Mouse (Mus musculus): ENCODE measurements around the gene Abcb8. TPM values are rescaled to one million over a fixed set of nuclear protein-coding genes. Genes with fewer than 3 reads are reported as not detected.

Abcb8 gene
- polyA plus RNA-seq, 1 experiment from 2014 or later: 53.6 TPM

- Histone ChIP-seq H3K4me1 (peaks cover 24% of the 10 kb centered on the region), H3K9me3 (no peaks in the 10 kb centered on the region), H3K27ac (replicated peaks) (no peak overlapping the region), H3K27me3 (replicated peaks; ENCODE audit: low read depth, poor library complexity, severe bottlenecking) (no peaks in the 10 kb centered on the region), H3K4me3 (no peak overlapping the region), H3K36me3 (replicated peaks) (no peaks in the 10 kb centered on the region)
- 83% methylated on average over 6 of the region's 6 CpGs for WGBS
- no peak for DNase-seq (ENCODE audit: low spot score)
These were observed 19.2 kb upstream of the Abcb8 start for GRCm38 (mm10) chr5:24374216-24374615.

- WGBS: 86% methylated on average over 7 of the region's 7 CpGs
- Histone ChIP-seq H3K36me3 (replicated peaks) (no peaks in the 10 kb centered on the region), H3K27me3 (replicated peaks; ENCODE audit: low read depth, poor library complexity, severe bottlenecking) (no peaks in the 10 kb centered on the region), H3K27ac (replicated peaks) (no peak overlapping the region), H3K4me1 (peaks cover 24% of the 10 kb centered on the region), H3K9me3 (no peaks in the 10 kb centered on the region), H3K4me3 (no peak overlapping the region)
- no peak for DNase-seq (ENCODE audit: low spot score)
These were observed 18.7 kb upstream of the Abcb8 start for GRCm38 (mm10) chr5:24374666-24375328.

- Histone ChIP-seq H3K27me3 (replicated peaks; ENCODE audit: low read depth, poor library complexity, severe bottlenecking) (no peaks in the 10 kb centered on the region), H3K27ac (replicated peaks) (no peak overlapping the region), H3K36me3 (replicated peaks) (no peaks in the 10 kb centered on the region), H3K4me3 (no peak overlapping the region), H3K9me3 (no peaks in the 10 kb centered on the region), H3K4me1 (peaks cover 34% of the 10 kb centered on the region)
- DNase-seq (ENCODE audit: low spot score): no peak
- WGBS: 78% methylated on average over 2 of the region's 2 CpGs
These were observed 14.8 kb upstream of the Abcb8 start for GRCm38 (mm10) chr5:24378700-24379099.

GRCm38 (mm10) chr5:24379501-24379900 lies 14.0 kb upstream of the Abcb8 start:
- H3K4me3 ChIP-seq: no peak overlapping the region
- H3K27me3 ChIP-seq (replicated peaks; ENCODE audit: low read depth, poor library complexity, severe bottlenecking): peaks cover 3% of the 10 kb centered on the region
- WGBS: 73% methylated on average over 4 of the region's 4 CpGs
- no peak for DNase-seq (ENCODE audit: low spot score)
- peaks cover 38% of the 10 kb centered on the region for H3K4me1 ChIP-seq
- no peaks in the 10 kb centered on the region for H3K36me3 ChIP-seq (replicated peaks)
- no peaks in the 10 kb centered on the region for H3K9me3 ChIP-seq
- no peak overlapping the region for H3K27ac ChIP-seq (replicated peaks)

- no peak overlapping the region for H3K27ac ChIP-seq (replicated peaks)
- H3K4me1 ChIP-seq: peaks cover 38% of the 10 kb centered on the region
- H3K27me3 ChIP-seq (replicated peaks; ENCODE audit: low read depth, poor library complexity, severe bottlenecking): peaks cover 13% of the 10 kb centered on the region
- no peak overlapping the region for H3K4me3 ChIP-seq
- no peaks in the 10 kb centered on the region for H3K36me3 ChIP-seq (replicated peaks)
- 90% methylated on average over 4 of the region's 4 CpGs for WGBS
- no peaks in the 10 kb centered on the region for H3K9me3 ChIP-seq
- no peak for DNase-seq (ENCODE audit: low spot score)
These were observed 13.0 kb upstream of the Abcb8 start for GRCm38 (mm10) chr5:24380499-24380898.

- Histone ChIP-seq H3K27ac (replicated peaks) (no peak overlapping the region), H3K4me1 (peaks cover 38% of the 10 kb centered on the region), H3K4me3 (no peak overlapping the region), H3K9me3 (no peaks in the 10 kb centered on the region), H3K36me3 (replicated peaks) (no peaks in the 10 kb centered on the region), H3K27me3 (replicated peaks; ENCODE audit: low read depth, poor library complexity, severe bottlenecking) (peaks cover 23% of the 10 kb centered on the region)
- DNase-seq (ENCODE audit: low spot score): no peak
- WGBS: 78% methylated on average over 6 of the region's 6 CpGs
These were observed 12.0 kb upstream of the Abcb8 start for GRCm38 (mm10) chr5:24381486-24381885.

- Histone ChIP-seq H3K27me3 (replicated peaks; ENCODE audit: low read depth, poor library complexity, severe bottlenecking) (peaks cover 28% of the 10 kb centered on the region), H3K36me3 (replicated peaks) (no peaks in the 10 kb centered on the region), H3K27ac (replicated peaks) (no peak overlapping the region), H3K9me3 (no peaks in the 10 kb centered on the region), H3K4me1 (peaks cover 40% of the 10 kb centered on the region), H3K4me3 (no peak overlapping the region)
- WGBS: 67% methylated on average over 2 of the region's 2 CpGs
- DNase-seq (ENCODE audit: low spot score): no peak
These were observed 11.5 kb upstream of the Abcb8 start for GRCm38 (mm10) chr5:24381988-24382387.

- WGBS: under 1% methylated on average over 34 of the region's 34 CpGs
- Histone ChIP-seq H3K4me3 (peak overlapping the region; percentile 63), H3K27ac (replicated peaks) (peak overlapping the region; percentile 76), H3K4me1 (peaks cover 49% of the 10 kb centered on the region), H3K27me3 (replicated peaks; ENCODE audit: low read depth, poor library complexity, severe bottlenecking) (peaks cover 40% of the 10 kb centered on the region), H3K9me3 (no peaks in the 10 kb centered on the region), H3K36me3 (replicated peaks) (no peaks in the 10 kb centered on the region)
- DNase-seq (ENCODE audit: low spot score): peak; percentile 94
These were observed 10.2 kb upstream of the Abcb8 start for GRCm38 (mm10) chr5:24383026-24383859.

- peaks cover 57% of the 10 kb centered on the region for H3K4me1 ChIP-seq
- no peak overlapping the region for H3K27ac ChIP-seq (replicated peaks)
- no peaks in the 10 kb centered on the region for H3K9me3 ChIP-seq
- peaks cover 52% of the 10 kb centered on the region for H3K27me3 ChIP-seq (replicated peaks; ENCODE audit: low read depth, poor library complexity, severe bottlenecking)
- WGBS: 72% methylated on average over 6 of the region's 6 CpGs
- no peak overlapping the region for H3K4me3 ChIP-seq
- no peaks in the 10 kb centered on the region for H3K36me3 ChIP-seq (replicated peaks)
- DNase-seq (ENCODE audit: low spot score): no peak
These were observed 9.1 kb upstream of the Abcb8 start for GRCm38 (mm10) chr5:24384407-24384806.

- no peaks in the 10 kb centered on the region for H3K36me3 ChIP-seq (replicated peaks)
- peaks cover 61% of the 10 kb centered on the region for H3K27me3 ChIP-seq (replicated peaks; ENCODE audit: low read depth, poor library complexity, severe bottlenecking)
- no peak overlapping the region for H3K4me3 ChIP-seq
- H3K27ac ChIP-seq (replicated peaks): no peak overlapping the region
- no peaks in the 10 kb centered on the region for H3K9me3 ChIP-seq
- WGBS: 82% methylated on average over 5 of the region's 5 CpGs
- peaks cover 57% of the 10 kb centered on the region for H3K4me1 ChIP-seq
- DNase-seq (ENCODE audit: low spot score): no peak
These were observed 8.1 kb upstream of the Abcb8 start for GRCm38 (mm10) chr5:24385374-24385773.

- 81% methylated on average over 10 of the region's 10 CpGs for WGBS
- peaks cover 57% of the 10 kb centered on the region for H3K4me1 ChIP-seq
- no peak overlapping the region for H3K4me3 ChIP-seq
- DNase-seq (ENCODE audit: low spot score): no peak
- no peaks in the 10 kb centered on the region for H3K36me3 ChIP-seq (replicated peaks)
- H3K27ac ChIP-seq (replicated peaks): no peak overlapping the region
- H3K27me3 ChIP-seq (replicated peaks; ENCODE audit: low read depth, poor library complexity, severe bottlenecking): peaks cover 67% of the 10 kb centered on the region
- no peaks in the 10 kb centered on the region for H3K9me3 ChIP-seq
These were observed 7.4 kb upstream of the Abcb8 start for GRCm38 (mm10) chr5:24385887-24386550.

GRCm38 (mm10) chr5:24387264-24388241 lies 5.9 kb upstream of the Abcb8 start:
- H3K4me1 ChIP-seq: peaks cover 49% of the 10 kb centered on the region
- H3K9me3 ChIP-seq: no peaks in the 10 kb centered on the region
- H3K36me3 ChIP-seq (replicated peaks): no peaks in the 10 kb centered on the region
- peak; percentile 71 for DNase-seq (ENCODE audit: low spot score)
- H3K27me3 ChIP-seq (replicated peaks; ENCODE audit: low read depth, poor library complexity, severe bottlenecking): peaks cover 76% of the 10 kb centered on the region
- peak overlapping the region; percentile 66 for H3K4me3 ChIP-seq
- WGBS: 1% methylated on average over 73 of the region's 73 CpGs
- peak overlapping the region; percentile 78 for H3K27ac ChIP-seq (replicated peaks)

All from embryonic facial prominence, embryonic 10.5 days (tissue).